Comparison of ENCODE assay signal across 9 mouse cellular contexts in the genomic region with DNA sequence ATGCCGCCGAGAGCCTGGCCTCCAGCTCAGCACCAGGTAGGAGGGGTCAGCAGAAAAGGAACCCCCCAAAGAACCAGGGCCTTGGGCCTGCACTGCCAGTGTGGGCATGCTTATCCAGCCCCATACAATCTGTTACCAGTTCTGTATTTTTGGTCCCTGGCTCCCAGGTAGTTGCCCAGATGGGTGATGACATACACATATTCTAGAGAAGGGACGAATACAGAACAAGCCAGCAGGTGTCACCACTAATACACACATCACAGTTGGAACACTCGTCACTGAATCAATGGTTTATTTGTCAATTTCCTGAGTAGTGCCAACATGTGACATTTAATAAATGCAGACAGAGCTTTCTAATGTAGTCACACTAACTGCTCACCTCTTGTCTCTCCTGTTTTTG. TPM values are rescaled to one million over a fixed set of nuclear protein-coding genes. Genes with fewer than 3 reads are reported as not detected.
DNase-seq lines count a peak whose midpoint lies in the region; ATAC-seq and TF ChIP-seq lines count a peak whose summit lies in the region.
"Had no signal": no experiment of that assay in that cellular context is flagged by ENCODE, and none has a peak within 500 bp of the region (broad histone marks: within the 10 kb centered on the region; RNA-seq: fewer than 3 reads in every experiment).

No protein-coding gene starts in this region.

- peak; percentile 62 for TF ChIP-seq CTCF in kidney, postnatal 0 days (IDR thresholded peaks at IDR 0.05; ENCODE audit: low read depth)
- TF ChIP-seq CTCF in stomach, postnatal 0 days (IDR thresholded peaks at IDR 0.05; ENCODE audit: low read depth): peak; percentile 70

- 76% methylated on average over 4 of the region's 4 CpGs for WGBS in kidney, postnatal 0 days
- 45% methylated on average over 4 of the region's 4 CpGs for WGBS in forebrain, embryonic 15.5 days
- WGBS in stomach, postnatal 0 days: 69% methylated on average over 4 of the region's 4 CpGs

- no peaks in the 10 kb centered on the region for H3K4me1 ChIP-seq in kidney, postnatal 0 days (replicated peaks; ENCODE audit: insufficient read depth, low read length)
- H3K4me1 ChIP-seq in forebrain, embryonic 15.5 days: peaks cover 19% of the 10 kb centered on the region
- H3K4me1 ChIP-seq in stomach, postnatal 0 days (replicated peaks; ENCODE audit: control insufficient read depth, insufficient read depth): no peaks in the 10 kb centered on the region

- no peak overlapping the region for H3K4me2 ChIP-seq in kidney, postnatal 0 days (ENCODE audit: low read length)
- no peak overlapping the region for H3K4me2 ChIP-seq in forebrain, embryonic 15.5 days (replicated peaks)
- no peak overlapping the region for H3K4me2 ChIP-seq in stomach, postnatal 0 days (replicated peaks; ENCODE audit: low read depth)

- H3K9ac ChIP-seq in kidney, postnatal 0 days (ENCODE audit: low read depth, low read length): no peak overlapping the region
- no peak overlapping the region for H3K9ac ChIP-seq in forebrain, embryonic 15.5 days (replicated peaks)
- H3K9ac ChIP-seq in stomach, postnatal 0 days (ENCODE audit: low read length): no peak overlapping the region

- no peaks in the 10 kb centered on the region for H3K9me3 ChIP-seq in kidney, postnatal 0 days (replicated peaks; ENCODE audit: low read length)
- no peaks in the 10 kb centered on the region for H3K9me3 ChIP-seq in forebrain, embryonic 15.5 days
- no peaks in the 10 kb centered on the region for H3K9me3 ChIP-seq in stomach, postnatal 0 days (ENCODE audit: control insufficient read depth, low read length)
- H3K9me3 ChIP-seq: megakaryocyte, embryonic 14.5 days had no signal

- DNase-seq in kidney, postnatal 0 days (ENCODE audit: low spot score): no peak
- no peak for DNase-seq in kidney, postnatal 10 days
- DNase-seq in thymus, postnatal 25 days: peak; percentile 22
- DNase-seq in thymus, postnatal 10 days (ENCODE audit: low spot score in 2 of 2): no peak
- no peak for DNase-seq in stomach, postnatal 0 days (ENCODE audit: low spot score)
- DNase-seq in adrenal gland, postnatal 14 days: no peak
- DNase-seq in thymus, postnatal 4 days: no peak

- H3K4me3 ChIP-seq in kidney, postnatal 0 days (replicated peaks; ENCODE audit: low read depth, low read length): no peak overlapping the region
- no peak overlapping the region for H3K4me3 ChIP-seq in forebrain, embryonic 15.5 days
- H3K4me3 ChIP-seq in stomach, postnatal 0 days (ENCODE audit: low read depth, low read length): no peak overlapping the region
- H3K4me3 ChIP-seq: megakaryocyte, embryonic 14.5 days had no signal

- ATAC-seq in kidney, postnatal 0 days (replicated peaks; ENCODE audit: low FRiP score, low read depth): no peak
- ATAC-seq in forebrain, embryonic 15.5 days (replicated peaks): peak; percentile 55; the same call in 1 of the 2 replicates
- ATAC-seq in stomach, postnatal 0 days (ENCODE audit: low FRiP score, low TSS enrichment): peak; percentile 47

- peaks cover 29% of the 10 kb centered on the region for H3K36me3 ChIP-seq in kidney, postnatal 0 days (ENCODE audit: insufficient read depth, low read length)
- H3K36me3 ChIP-seq in forebrain, embryonic 15.5 days: peaks cover 32% of the 10 kb centered on the region
- peaks cover 10% of the 10 kb centered on the region for H3K36me3 ChIP-seq in stomach, postnatal 0 days (ENCODE audit: control insufficient read depth, insufficient read depth, low read length)

- H3K27ac ChIP-seq in kidney, postnatal 0 days: no peak overlapping the region
- peak overlapping the region; percentile 54; the same call in 1 of the 2 replicates for H3K27ac ChIP-seq in forebrain, embryonic 15.5 days (replicated peaks)
- H3K27ac ChIP-seq in stomach, postnatal 0 days (replicated peaks): no peak overlapping the region

- no peak for TF ChIP-seq EP300 in stomach, postnatal 0 days (optimal IDR thresholded peaks at IDR 0.05)

- H3K27me3 ChIP-seq in kidney, postnatal 0 days (ENCODE audit: insufficient read depth, low read length): no peaks in the 10 kb centered on the region
- H3K27me3 ChIP-seq in forebrain, embryonic 15.5 days: no peaks in the 10 kb centered on the region
- no peaks in the 10 kb centered on the region for H3K27me3 ChIP-seq in stomach, postnatal 0 days (ENCODE audit: control insufficient read depth, insufficient read depth, low read length)
- H3K27me3 ChIP-seq: megakaryocyte, embryonic 14.5 days had no signal

RNA-seq across cellular contexts. Expression of a gene that starts 33.6 kb away (rescaled TPM):
- 18.3 and 19.9 TPM in 2 replicates for polyA plus RNA-seq in kidney, postnatal 0 days (2015; fragmentation: Nextera tagmentation; extraction: Ambion mirVana)
- 3.9 and 4.0 TPM in 2 replicates for polyA plus RNA-seq in forebrain, embryonic 15.5 days (2015; fragmentation: Nextera tagmentation; extraction: Ambion mirVana)
- polyA plus RNA-seq in stomach, postnatal 0 days (2015; fragmentation: Nextera tagmentation; extraction: Ambion mirVana): 16.8 and 17.1 TPM in 2 replicates
- total RNA-seq in adrenal gland, postnatal 14 days (2021): 10.6 and 13.8 TPM in 2 replicates
